Mouse (Mus musculus): Measurements from ENCODE around the gene Uqcrh. TPM values are rescaled to one million over a fixed set of nuclear protein-coding genes. Genes with fewer than 3 reads are reported as not detected.

Uqcrh gene
- polyA plus RNA-seq, 1 experiment: 669 TPM

DNA sequence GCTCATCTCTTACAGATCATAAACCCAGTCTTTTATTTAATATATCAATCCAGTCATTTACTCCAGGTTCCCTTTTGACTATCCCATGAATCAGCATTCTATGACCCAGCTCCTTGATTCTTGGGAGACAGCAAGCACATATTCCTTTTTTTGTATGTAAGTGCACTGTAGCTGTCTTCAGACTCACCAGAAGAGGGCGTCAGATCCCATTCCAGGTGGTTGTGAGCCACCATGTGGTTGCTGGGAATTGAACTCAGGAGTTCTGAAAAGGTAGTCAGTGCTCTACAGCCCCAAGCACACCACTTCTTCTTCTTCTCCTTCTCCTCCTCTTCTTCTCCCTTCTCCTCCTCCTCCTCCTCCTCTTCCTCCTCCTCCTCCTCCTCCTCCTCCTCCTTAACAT is 17.3 kb downstream of the Uqcrh start:
- no peak for DNase-seq (ENCODE audit: low spot score)

DNA sequence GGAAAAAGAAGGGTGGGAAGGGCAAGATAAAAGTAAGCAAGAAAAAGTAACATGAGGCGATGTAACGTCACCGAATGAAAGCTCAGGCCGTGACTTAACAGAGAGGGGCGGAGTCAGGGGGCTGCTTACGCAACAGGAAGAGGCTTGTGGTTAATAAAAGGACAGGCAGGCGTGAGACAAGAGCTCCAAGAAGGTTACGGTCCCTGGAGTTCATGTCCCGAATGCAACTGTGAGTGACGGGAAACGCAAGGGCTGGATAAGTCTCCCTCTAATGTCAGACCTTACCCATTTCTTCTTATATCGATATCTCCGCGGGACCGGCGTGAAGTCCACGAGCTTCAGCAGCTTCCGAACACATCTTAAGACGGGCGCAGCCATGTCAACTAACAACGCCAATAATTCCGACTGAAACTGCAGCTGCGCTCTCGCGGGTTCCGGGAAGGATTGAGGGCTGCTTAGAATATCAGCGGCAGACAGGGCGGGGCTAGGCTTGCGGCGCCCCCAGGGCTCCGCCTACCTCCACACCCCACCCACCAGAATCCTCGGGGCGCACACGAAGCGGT is 21.4 kb downstream of the Uqcrh start, which contains the start of gene Nsun4:
Gene Nsun4 (minus strand): TSS at position 478 of the 563 bp plus-strand sequence.
- DNase-seq (ENCODE audit: low spot score): peak; percentile 81

DNA sequence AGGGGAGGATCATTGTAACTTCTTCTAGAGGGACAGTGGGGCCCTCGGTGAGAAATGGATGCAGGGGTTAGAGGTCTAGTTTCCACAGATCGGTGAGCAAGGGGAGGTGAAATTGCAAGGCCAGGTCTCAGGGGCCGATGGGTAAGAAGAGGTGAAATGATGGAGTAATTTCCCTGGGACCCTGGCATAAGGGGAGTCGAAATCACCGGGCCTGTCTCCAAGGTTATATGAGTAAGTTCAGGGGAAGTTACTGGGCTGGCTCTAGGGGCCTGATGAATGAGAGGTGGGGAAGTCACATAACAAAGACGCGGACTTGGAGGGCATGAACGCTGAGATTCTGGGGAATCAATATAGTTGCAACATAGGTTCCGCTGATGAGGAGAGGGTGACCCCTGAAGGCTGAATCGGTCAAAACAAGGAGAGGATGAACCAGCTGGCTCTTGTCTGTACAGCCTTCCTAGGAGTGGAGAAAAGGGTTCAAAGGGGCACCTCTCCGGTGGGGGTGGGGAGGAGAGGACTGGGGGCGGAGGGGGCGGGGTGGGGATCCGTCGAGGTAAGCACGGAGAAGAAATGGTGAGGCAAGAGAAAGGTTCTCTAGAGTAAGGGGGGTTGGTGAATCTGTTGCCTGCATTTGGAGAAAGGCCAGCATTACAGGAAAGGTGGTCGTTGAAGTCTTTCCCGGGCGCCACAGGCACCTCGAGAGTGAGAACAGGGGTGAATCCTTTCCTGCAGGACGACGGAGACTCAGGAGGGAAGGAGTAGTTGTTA is 22.2 kb downstream of the Uqcrh start:
- DNase-seq (ENCODE audit: low spot score): no peak

DNA sequence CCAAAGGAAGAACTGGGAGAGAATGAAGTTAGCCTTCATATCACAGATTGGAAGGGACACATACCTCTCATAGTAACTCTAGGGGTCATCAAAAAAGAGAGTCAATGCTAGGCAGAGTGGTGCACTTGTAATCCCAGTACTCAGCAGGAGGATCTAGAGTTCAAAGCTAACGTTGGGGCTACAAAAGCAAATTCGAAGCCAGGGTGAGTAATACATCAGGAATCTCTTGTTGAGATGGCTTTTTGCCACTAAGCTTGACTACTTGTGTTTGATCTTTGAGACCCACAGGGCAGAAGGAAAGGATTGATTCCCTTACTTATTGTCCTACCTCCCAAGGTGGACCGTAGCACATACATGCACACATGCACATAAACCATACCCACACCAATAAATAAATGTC is 25.7 kb downstream of the Uqcrh start:
- DNase-seq (ENCODE audit: low spot score): no peak

DNA sequence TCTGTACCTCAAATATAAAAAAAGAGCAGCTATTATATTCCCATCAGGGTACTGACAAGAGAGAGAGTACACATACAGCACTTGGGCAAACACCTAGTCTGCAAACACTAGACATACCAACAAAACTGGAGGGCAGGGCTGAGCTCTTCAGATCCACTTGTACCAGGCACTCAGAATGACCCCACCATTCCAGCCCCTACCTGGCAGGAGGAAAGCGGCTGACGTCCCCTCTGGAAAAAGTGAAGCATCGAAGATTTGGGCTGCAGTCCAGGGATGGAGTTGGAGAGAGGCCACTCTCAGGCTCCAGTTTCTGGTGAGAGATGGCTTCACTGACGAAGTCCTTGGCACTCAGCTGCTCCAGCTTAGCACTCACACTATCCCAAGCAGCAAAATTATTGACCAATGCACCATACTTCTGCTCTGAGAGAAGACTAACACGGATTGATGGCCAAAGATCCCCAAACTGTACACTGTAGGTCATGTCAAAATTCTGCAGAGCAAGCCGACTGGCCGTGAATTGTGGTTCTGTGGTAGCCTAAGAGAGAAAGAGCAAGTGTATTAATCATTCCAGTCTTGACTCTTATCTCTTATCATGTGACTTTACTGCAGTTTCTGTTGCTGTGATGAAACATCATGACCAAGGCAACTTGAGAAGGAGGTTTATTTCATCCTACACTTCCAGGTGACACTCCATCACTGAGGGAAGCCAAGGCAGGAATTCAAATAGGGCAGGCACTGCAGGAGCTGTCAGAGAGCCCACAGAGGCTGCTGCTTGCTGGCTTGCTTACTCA is 26.5 kb downstream of the Uqcrh start:
- DNase-seq (ENCODE audit: low spot score): no peak

DNA sequence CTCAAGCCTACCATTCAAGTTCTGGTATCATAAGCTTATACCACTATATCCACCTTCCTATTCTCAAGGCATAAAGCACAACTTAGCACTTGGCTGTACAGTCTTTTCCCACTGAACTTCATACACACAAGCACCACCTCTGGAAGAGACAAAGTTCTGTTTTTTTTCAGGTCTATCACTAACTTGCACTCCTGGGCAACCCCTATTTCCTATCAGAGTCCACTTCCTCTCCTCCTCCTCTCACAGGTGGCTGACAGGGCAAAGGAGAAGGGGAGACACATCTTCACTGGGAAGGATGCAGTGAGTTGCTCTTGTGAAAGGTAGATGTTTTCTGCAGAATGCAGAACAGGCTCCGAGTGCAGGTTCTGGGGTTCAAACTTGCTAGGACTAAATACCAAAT is 27.2 kb downstream of the Uqcrh start:
- DNase-seq (ENCODE audit: low spot score): no peak

DNA sequence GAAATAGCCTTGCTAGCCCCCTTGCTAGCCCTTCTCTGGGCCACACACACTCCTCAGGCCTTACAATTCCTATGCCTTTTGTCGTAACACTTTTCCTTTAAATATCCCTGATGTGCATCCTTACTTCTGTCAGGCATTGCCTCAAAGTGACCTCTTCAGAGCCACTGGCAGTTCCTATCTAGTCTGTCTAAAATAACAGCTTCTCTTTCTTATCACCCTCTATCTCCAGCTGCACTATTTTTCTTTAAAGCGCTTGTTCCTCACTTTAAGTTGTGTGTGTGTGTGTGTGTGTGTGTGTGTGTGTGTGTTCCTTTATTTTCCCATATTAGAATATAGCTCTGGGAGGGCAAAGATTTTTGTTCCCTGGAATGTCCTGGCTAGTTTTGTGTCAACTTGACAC is 28.3 kb downstream of the Uqcrh start:
- DNase-seq (ENCODE audit: low spot score): no peak

DNA sequence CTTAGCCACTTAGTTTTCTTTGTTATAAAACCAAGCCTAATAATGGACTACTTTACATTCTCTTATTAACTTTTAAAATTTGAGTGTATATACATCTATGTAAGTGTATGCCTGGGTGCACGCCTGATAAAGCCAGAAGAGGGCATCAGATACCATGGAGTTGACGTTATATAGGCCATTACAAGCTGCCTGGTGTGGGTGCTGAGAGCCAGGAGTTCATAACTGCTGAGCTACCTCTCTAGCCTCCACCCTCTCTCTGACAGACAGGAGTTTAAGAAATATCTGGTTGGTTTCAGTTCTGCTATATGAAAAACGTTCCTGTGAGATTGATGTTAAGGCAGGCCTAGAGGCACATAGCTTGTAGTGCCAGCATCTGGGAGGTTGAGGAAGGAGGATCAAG is 32.7 kb downstream of the Uqcrh start:
- no peak for DNase-seq (ENCODE audit: low spot score)

DNA sequence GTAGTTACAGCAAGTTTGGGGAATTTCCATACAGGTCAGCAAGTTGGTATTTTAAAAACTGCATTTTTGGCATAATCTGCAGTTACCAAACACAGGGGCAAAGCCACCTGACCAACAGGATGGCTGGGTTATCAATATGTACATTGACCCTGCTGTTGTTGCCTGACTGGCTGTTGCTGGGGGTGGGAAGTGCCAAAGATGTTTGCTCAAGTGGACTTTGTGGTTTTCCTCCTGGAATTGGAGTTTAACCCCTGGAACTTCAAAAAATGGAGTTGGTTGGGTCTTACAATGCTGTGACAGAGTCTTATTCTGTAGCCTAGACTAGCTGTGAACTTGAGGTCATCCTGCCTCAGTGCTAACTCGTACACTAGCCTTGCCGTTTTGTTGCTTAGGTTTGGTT is 34.4 kb downstream of the Uqcrh start:
- no peak for DNase-seq (ENCODE audit: low spot score)

DNA sequence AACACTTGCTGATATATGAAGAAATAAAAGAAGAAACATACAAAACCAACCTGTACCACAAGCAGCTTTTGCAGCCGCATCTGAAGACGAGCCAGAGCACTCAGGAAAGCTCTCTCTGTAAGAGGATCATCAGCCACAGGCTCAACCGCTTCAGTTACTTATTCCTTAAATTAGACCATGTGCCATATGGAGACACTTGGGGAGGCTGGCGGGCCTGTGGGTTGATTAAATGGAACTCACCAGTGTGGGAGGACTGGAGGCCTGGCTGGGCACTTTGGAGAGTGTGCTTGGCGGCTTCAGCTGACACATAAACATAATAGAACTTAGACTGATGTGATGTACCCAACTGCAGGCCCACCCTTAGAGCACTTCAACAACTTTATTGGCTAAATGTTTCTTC is 41.5 kb downstream of the Uqcrh start:
- no peak for DNase-seq (ENCODE audit: low spot score)

DNA sequence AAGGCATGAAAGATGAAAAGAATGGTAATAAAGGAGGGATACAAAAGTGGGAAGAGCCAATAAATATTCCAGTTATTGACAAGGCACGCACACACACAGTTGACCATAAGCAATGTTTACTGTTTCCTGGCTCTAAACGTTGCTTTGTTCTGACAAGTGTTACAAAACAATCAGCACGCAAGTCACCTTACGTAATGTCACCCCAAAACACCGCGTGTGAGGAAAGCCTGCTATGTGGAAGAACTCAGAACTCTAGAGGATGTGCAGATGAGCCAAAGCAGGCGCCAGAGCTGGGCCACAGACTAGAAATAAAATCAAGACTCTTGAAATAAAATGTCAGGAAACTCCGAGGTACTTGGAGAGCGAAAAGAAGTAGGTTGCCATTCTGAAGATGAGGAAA is 42.0 kb downstream of the Uqcrh start:
- DNase-seq (ENCODE audit: low spot score): no peak

DNA sequence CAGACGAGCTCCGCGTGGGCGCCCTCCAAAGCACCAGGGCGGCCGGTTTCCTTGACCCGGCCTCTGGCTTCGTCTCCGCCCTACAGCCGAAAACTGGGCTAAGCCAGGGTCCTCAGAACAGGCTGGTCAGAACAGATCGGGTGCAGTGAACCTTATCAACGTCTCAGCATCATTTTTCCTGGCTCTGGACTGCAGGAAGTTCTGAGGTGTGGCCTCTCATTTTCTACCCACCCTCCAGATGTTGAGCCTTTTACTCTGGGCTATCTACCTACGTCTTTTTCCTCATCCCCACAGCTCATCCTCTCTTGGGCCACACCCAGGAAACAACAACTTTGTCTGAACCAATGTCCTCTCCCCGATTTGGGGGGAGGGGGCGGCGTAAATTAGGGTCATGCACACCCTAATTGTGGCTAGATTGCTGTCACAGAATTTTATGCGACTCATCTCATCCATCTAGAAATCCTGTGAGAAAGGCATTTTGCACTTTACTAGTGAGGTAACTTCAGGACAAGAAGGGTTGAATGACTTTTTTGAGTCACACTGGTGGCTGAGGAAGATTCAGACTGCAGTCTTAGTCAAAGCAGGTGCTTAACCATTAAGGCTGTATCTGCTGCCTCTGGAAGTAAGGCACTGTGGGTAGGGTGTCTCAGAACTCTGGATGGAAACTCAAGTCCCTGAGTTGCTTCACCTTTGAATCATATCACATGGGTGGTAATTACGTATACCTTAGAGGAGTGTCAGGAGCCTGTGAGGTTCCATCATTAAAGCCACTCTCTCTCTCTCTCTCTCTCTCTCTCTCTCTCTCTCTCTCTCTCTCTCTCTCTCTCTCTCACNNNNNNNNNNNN is 56.7 kb downstream of the Uqcrh start, which contains the start of gene Faah:
Gene Faah (minus strand): TSS at position 25 of the 845 bp plus-strand sequence.
- DNase-seq (ENCODE audit: low spot score): no peak

DNA sequence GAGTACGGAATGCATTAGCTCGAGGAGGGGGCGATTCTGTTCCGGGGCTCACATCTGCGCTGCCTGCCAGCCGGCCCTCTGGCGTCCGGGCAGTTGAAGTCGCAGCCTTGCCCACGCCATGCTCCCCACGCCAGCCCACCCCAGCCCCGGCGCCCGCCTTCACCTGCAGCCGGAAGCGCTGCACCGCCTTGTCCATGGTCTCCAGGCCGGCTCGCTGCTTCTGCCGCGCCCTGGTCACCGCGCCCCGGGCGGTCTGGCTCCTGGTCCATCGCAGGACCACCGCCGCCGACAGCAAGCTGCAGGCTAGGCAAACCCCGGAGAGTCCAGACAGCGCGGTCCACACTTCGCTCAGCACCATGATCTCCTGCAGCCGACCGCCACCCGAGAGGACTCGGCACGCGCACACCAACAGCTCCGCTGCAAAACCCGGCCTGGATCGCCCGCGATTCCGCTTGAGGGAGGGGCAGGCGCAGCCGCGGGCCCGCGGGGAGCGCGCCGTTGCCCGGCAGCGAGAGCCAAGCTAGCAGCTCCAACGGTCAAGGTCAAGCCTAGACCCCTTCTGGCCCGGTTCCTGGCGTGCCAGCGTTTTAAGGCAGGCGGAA is 57.5 kb downstream of the Uqcrh start:
- peak; percentile 68 for DNase-seq (ENCODE audit: low spot score)

Other genes with a start within 250 kb of the Uqcrh start
- 10.3 and 19.3 TPM in 2 replicates for gene Mob3c, start 247.0 kb downstream of the Uqcrh start, polyA plus RNA-seq (2012; rRNA removed)
- 44.8 and 59.6 TPM in 2 replicates for gene Mknk1, start 235.9 kb downstream of the Uqcrh start, polyA plus RNA-seq (2012; rRNA removed)
- gene Kncn, start 190.7 kb downstream of the Uqcrh start, polyA plus RNA-seq (2012; rRNA removed): 0.04 TPM in 1 of 2 replicates, not detected in the other
- gene 6430628N08Rik, start 184.4 kb downstream of the Uqcrh start, polyA plus RNA-seq (2012; rRNA removed): not detected in 2 replicates
- not detected in 2 replicates for gene Dmbx1, start 135.1 kb downstream of the Uqcrh start, polyA plus RNA-seq (2012; rRNA removed)
- 11.9 and 14.2 TPM in 2 replicates for gene Faah, start 57.1 kb downstream of the Uqcrh start, polyA plus RNA-seq (2012; rRNA removed)
- 10.3 and 11.1 TPM in 2 replicates for gene Nsun4, start 21.2 kb downstream of the Uqcrh start, polyA plus RNA-seq (2012; rRNA removed)
- 25.8 and 26.4 TPM in 2 replicates for gene Lrrc41, start 198 bp upstream of the Uqcrh start, polyA plus RNA-seq (2012; rRNA removed)
- gene Rad54l, start 48.6 kb upstream of the Uqcrh start, polyA plus RNA-seq (2012; rRNA removed): 1.1 and 1.3 TPM in 2 replicates
- gene Pomgnt1, start 48.8 kb upstream of the Uqcrh start, polyA plus RNA-seq (2012; rRNA removed): 62.6 and 72.7 TPM in 2 replicates
- 3.9 and 4.5 TPM in 2 replicates for gene Lurap1, start 76.3 kb upstream of the Uqcrh start, polyA plus RNA-seq (2012; rRNA removed)
- 0.62 and 0.83 TPM in 2 replicates for gene Tspan1, start 92.5 kb upstream of the Uqcrh start, polyA plus RNA-seq (2012; rRNA removed)
- not detected in 2 replicates for gene 1700042G07Rik, start 98.3 kb upstream of the Uqcrh start, polyA plus RNA-seq (2012; rRNA removed)
- not detected in 2 replicates for gene Gm49337, start 98.3 kb upstream of the Uqcrh start, polyA plus RNA-seq (2012; rRNA removed)
- 17.8 and 18.0 TPM in 2 replicates for gene Pik3r3, start 146.5 kb upstream of the Uqcrh start, polyA plus RNA-seq (2012; rRNA removed)